Mouse (Mus musculus): ENCODE results near the gene Tmem117. TPM values are rescaled to one million over a fixed set of nuclear protein-coding genes. Genes with fewer than 3 reads are reported as not detected.

Gene Tmem117
- polyA plus RNA-seq, 1 experiment from 2014 or later, result 1.1 TPM

- Histone ChIP-seq H3K36me3 (no peaks in the 10 kb centered on the region), H3K4me3 (no peak overlapping the region), H3K4me1 (no peaks in the 10 kb centered on the region), H3K27me3 (ENCODE audit: low read depth, poor library complexity, severe bottlenecking) (no peaks in the 10 kb centered on the region), H3K9me3 (replicated peaks) (no peaks in the 10 kb centered on the region), H3K27ac (replicated peaks) (no peak overlapping the region)
- no peak for DNase-seq (ENCODE audit: low spot score)
- 94% methylated on average over 8 of the region's 8 CpGs for WGBS
These were observed 21.3 kb upstream of the Tmem117 start for GRCm38 (mm10) chr15:94607768-94608167.

- H3K36me3 ChIP-seq, result no peaks in the 10 kb centered on the region
- 93% methylated on average over 11 of the region's 11 CpGs for WGBS
- no peak for DNase-seq (ENCODE audit: low spot score)
- H3K4me1 ChIP-seq, result no peaks in the 10 kb centered on the region
- no peaks in the 10 kb centered on the region for H3K9me3 ChIP-seq (replicated peaks)
- no peaks in the 10 kb centered on the region for H3K27me3 ChIP-seq (ENCODE audit: low read depth, poor library complexity, severe bottlenecking)
- H3K27ac ChIP-seq (replicated peaks), result no peak overlapping the region
- H3K4me3 ChIP-seq, result no peak overlapping the region
These were observed 13.0 kb upstream of the Tmem117 start for GRCm38 (mm10) chr15:94616036-94616435.

GRCm38 (mm10) chr15:94620909-94621308, 8.1 kb upstream of the Tmem117 start:
- no peak for DNase-seq (ENCODE audit: low spot score)
- no peaks in the 10 kb centered on the region for H3K4me1 ChIP-seq
- H3K4me3 ChIP-seq, result no peak overlapping the region
- no peaks in the 10 kb centered on the region for H3K27me3 ChIP-seq (ENCODE audit: low read depth, poor library complexity, severe bottlenecking)
- H3K36me3 ChIP-seq, result no peaks in the 10 kb centered on the region
- no peaks in the 10 kb centered on the region for H3K9me3 ChIP-seq (replicated peaks)
- H3K27ac ChIP-seq (replicated peaks), result no peak overlapping the region

DNA sequence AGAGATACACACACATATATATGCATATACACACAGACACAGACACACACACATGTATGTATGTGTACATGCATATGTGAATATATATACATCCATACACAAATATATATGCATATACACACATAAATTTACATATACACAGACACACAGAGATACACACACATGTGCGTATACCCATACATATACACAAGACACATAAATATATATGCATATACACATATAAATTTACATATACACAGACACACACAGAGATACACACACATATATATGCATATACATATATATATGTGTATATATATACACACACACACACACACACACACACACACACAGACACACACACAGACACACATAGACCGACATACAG, 586 bp upstream of the Tmem117 start:
- Histone ChIP-seq H3K4me1 (peaks cover 4% of the 10 kb centered on the region), H3K36me3 (no peaks in the 10 kb centered on the region), H3K27ac (replicated peaks) (peak overlapping the region; percentile 84; the same call in 1 of the 2 replicates), H3K27me3 (ENCODE audit: low read depth, poor library complexity, severe bottlenecking) (peaks cover 43% of the 10 kb centered on the region), H3K9me3 (replicated peaks) (no peaks in the 10 kb centered on the region), H3K4me3 (peak overlapping the region; percentile 79)
- WGBS, result 58% methylated on average over 2 of the region's 2 CpGs
- DNase-seq (ENCODE audit: low spot score), result no peak

GRCm38 (mm10) chr15:94630553-94630952, 1.5 kb downstream of the Tmem117 start:
- no peak for DNase-seq (ENCODE audit: low spot score)
- no peak overlapping the region for H3K4me3 ChIP-seq
- H3K27me3 ChIP-seq (ENCODE audit: low read depth, poor library complexity, severe bottlenecking), result peaks cover 43% of the 10 kb centered on the region
- no peaks in the 10 kb centered on the region for H3K9me3 ChIP-seq (replicated peaks)
- H3K27ac ChIP-seq (replicated peaks), result no peak overlapping the region
- no peaks in the 10 kb centered on the region for H3K36me3 ChIP-seq
- WGBS, result 90% methylated on average over 4 of the region's 4 CpGs
- H3K4me1 ChIP-seq, result peaks cover 4% of the 10 kb centered on the region

- no peak for DNase-seq (ENCODE audit: low spot score)
- WGBS, result 85% methylated on average over 11 of the region's 11 CpGs
- Histone ChIP-seq H3K27me3 (ENCODE audit: low read depth, poor library complexity, severe bottlenecking) (peaks cover 21% of the 10 kb centered on the region), H3K4me3 (no peak overlapping the region), H3K9me3 (replicated peaks) (no peaks in the 10 kb centered on the region), H3K4me1 (no peaks in the 10 kb centered on the region), H3K36me3 (no peaks in the 10 kb centered on the region), H3K27ac (replicated peaks) (no peak overlapping the region)
These were observed 5.5 kb downstream of the Tmem117 start for GRCm38 (mm10) chr15:94634524-94634923.

- DNase-seq (ENCODE audit: low spot score), result no peak
- H3K4me1 ChIP-seq, result no peaks in the 10 kb centered on the region
- H3K27me3 ChIP-seq (ENCODE audit: low read depth, poor library complexity, severe bottlenecking), result no peaks in the 10 kb centered on the region
- no peaks in the 10 kb centered on the region for H3K9me3 ChIP-seq (replicated peaks)
- no peaks in the 10 kb centered on the region for H3K36me3 ChIP-seq
- no peak overlapping the region for H3K4me3 ChIP-seq
- WGBS, result 95% methylated on average over 2 of the region's 2 CpGs
- no peak overlapping the region for H3K27ac ChIP-seq (replicated peaks)
These were observed 9.2 kb downstream of the Tmem117 start for GRCm38 (mm10) chr15:94638207-94638606.

- Histone ChIP-seq H3K4me1 (no peaks in the 10 kb centered on the region), H3K9me3 (replicated peaks) (no peaks in the 10 kb centered on the region), H3K27ac (replicated peaks) (no peak overlapping the region), H3K36me3 (no peaks in the 10 kb centered on the region), H3K4me3 (no peak overlapping the region), H3K27me3 (ENCODE audit: low read depth, poor library complexity, severe bottlenecking) (no peaks in the 10 kb centered on the region)
- WGBS, result 91% methylated on average over 2 of the region's 2 CpGs
- no peak for DNase-seq (ENCODE audit: low spot score)
These were observed 10.1 kb downstream of the Tmem117 start for GRCm38 (mm10) chr15:94639126-94639525.

DNA sequence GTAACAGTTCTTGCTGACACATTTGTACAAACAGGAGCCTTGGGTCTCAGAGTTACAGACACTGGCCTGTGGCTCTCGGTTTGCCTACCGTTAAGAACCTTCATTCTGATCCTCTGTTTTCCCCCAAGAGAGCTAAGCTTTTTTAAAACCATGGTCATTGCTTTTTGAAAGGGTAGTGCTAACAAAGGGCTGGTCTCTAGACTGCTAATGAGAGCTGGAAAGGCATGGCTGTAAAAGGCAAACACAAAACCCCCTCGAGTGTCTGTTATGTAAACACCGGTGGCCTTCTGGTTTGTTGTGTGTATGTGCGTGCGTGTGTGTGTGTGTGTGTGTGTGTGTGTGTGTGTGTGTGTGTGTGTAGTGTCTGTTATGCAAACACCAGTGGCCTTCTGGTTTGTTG, 17.0 kb downstream of the Tmem117 start:
- WGBS, result 44% methylated on average over 6 of the region's 6 CpGs
- Histone ChIP-seq H3K4me3 (no peak overlapping the region), H3K27ac (replicated peaks) (peak overlapping the region; percentile 53), H3K36me3 (no peaks in the 10 kb centered on the region), H3K27me3 (ENCODE audit: low read depth, poor library complexity, severe bottlenecking) (peaks cover 15% of the 10 kb centered on the region; the same call in 1 of the 2 replicates), H3K9me3 (replicated peaks) (no peaks in the 10 kb centered on the region), H3K4me1 (peaks cover 36% of the 10 kb centered on the region)
- DNase-seq (ENCODE audit: low spot score), result no peak

DNA sequence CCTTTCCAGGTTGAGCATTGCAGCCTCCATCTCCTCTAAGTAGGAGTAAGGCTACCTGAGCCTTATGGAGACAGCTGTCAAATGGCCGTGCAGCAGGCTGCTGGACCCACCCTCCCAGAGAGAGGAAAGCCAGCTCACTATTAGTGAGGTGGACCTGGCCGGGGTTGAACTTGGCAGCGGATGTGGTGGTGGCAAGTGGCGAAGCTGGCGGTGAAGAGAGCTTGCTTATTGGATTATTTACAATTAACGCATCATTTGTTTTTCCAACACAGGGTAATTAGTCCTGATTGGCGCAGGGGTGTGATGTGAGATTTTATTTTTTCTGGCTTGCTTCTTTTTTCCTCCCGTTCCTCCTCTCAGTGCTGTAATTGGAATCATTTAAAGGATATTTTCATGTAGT, 19.4 kb downstream of the Tmem117 start:
- H3K9me3 ChIP-seq (replicated peaks), result no peaks in the 10 kb centered on the region
- no peak for DNase-seq (ENCODE audit: low spot score)

GRCm38 (mm10) chr15:94649071-94649765, 20.2 kb downstream of the Tmem117 start:
- peaks cover 15% of the 10 kb centered on the region; the same call in 1 of the 2 replicates for H3K27me3 ChIP-seq (ENCODE audit: low read depth, poor library complexity, severe bottlenecking)

More for the DNA sequence above, 19.4 kb downstream of the Tmem117 start:
- Histone ChIP-seq H3K4me3 (no peak overlapping the region), H3K27ac (replicated peaks) (no peak overlapping the region), H3K4me1 (peaks cover 57% of the 10 kb centered on the region), H3K36me3 (no peaks in the 10 kb centered on the region), H3K27me3 (ENCODE audit: low read depth, poor library complexity, severe bottlenecking) (peaks cover 15% of the 10 kb centered on the region; the same call in 1 of the 2 replicates)
- 86% methylated on average over 8 of the region's 8 CpGs for WGBS

DNA sequence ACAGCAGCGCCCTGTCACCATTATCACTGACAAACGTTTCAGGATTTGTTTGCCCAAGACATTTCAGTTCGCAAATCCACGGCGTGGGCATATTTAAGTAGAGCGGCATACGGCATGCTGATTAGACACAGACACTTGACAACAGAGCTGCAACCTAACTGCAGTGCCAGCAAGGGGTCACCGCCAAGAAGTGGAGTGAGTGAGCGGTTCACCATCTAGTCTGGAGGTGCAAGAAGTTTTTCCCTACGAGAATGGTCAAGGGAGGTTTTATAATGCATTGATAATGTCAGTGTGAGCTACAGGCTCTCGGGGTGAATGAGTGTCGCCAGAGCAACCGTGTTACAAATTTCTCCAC, 20.7 kb downstream of the Tmem117 start:
- H3K4me1 ChIP-seq, result peaks cover 61% of the 10 kb centered on the region
- H3K27me3 ChIP-seq (ENCODE audit: low read depth, poor library complexity, severe bottlenecking), result peaks cover 15% of the 10 kb centered on the region; the same call in 1 of the 2 replicates
- H3K27ac ChIP-seq (replicated peaks), result no peak overlapping the region
- 68% methylated on average over 13 of the region's 13 CpGs for WGBS
- DNase-seq (ENCODE audit: low spot score), result no peak
- H3K9me3 ChIP-seq (replicated peaks), result no peaks in the 10 kb centered on the region
- H3K4me3 ChIP-seq, result no peak overlapping the region
- H3K36me3 ChIP-seq, result no peaks in the 10 kb centered on the region

More at GRCm38 (mm10) chr15:94649071-94649765, 20.2 kb downstream of the Tmem117 start:
- no peak overlapping the region for H3K4me3 ChIP-seq
- 57% methylated on average over 17 of the region's 17 CpGs for WGBS
- DNase-seq (ENCODE audit: low spot score), result no peak
- H3K4me1 ChIP-seq, result peaks cover 61% of the 10 kb centered on the region
- peak overlapping the region; percentile 61; the same call in 1 of the 2 replicates for H3K27ac ChIP-seq (replicated peaks)
- no peaks in the 10 kb centered on the region for H3K36me3 ChIP-seq
- no peaks in the 10 kb centered on the region for H3K9me3 ChIP-seq (replicated peaks)

GRCm38 (mm10) chr15:94651350-94651749, 22.3 kb downstream of the Tmem117 start:
- H3K4me3 ChIP-seq, result no peak overlapping the region
- peaks cover 52% of the 10 kb centered on the region for H3K4me1 ChIP-seq
- H3K9me3 ChIP-seq (replicated peaks), result no peaks in the 10 kb centered on the region
- 75% methylated on average over 9 of the region's 9 CpGs for WGBS
- H3K27ac ChIP-seq (replicated peaks), result peak overlapping the region; percentile 53; the same call in 1 of the 2 replicates
- peaks cover 15% of the 10 kb centered on the region; the same call in 1 of the 2 replicates for H3K27me3 ChIP-seq (ENCODE audit: low read depth, poor library complexity, severe bottlenecking)
- H3K36me3 ChIP-seq, result no peaks in the 10 kb centered on the region
- no peak for DNase-seq (ENCODE audit: low spot score)
